Mouse (Mus musculus) macrophage (primary cell): Measurements from ENCODE around the gene Abcd3. TPM values are rescaled to one million over a fixed set of nuclear protein-coding genes. Genes with fewer than 3 reads are reported as not detected.

Experiments
- H3K27ac ChIP-seq: fragments of 350-480 bp; formaldehyde crosslinking; 2 replicates; pipeline ENCODE4 v1.9.0; 2021
- H3K36me3 ChIP-seq: fragments of 350-480 bp; formaldehyde crosslinking; 2 replicates; pipeline ENCODE4 v1.9.0; 2021; ENCODE audit errors: inconsistent target
- H3K4me3 ChIP-seq: fragments of 350-480 bp; formaldehyde crosslinking; 2 replicates; pipeline ENCODE4 v1.9.0; 2021; ENCODE audit errors: inconsistent target
- H3K79me2 ChIP-seq: fragments of 350-480 bp; formaldehyde crosslinking; 2 replicates; pipeline ENCODE4 v1.9.0; 2021; ENCODE audit errors: inconsistent target
- WGBS: methylation state at CpG from one replicate; pipeline ENCODE4 v1.1.7; 2026; ENCODE audit warnings: inconsistent platforms; ENCODE audit not compliant: missing documents; 5-methylcytosine and 5-hydroxymethylcytosine counted together
- polyA plus RNA-seq: library from polyadenylated mRNA; stranded (reverse); fragments of 250-400 nt; gene quantifications from 3 replicates; pipeline ENCODE4 v1.2.4, GENCODE M21; 2018; ENCODE audit warnings: inconsistent platforms
- total RNA-seq, 78 experiments: library from RNA; depleted of rRNA; stranded (reverse); fragments of 250-400 nt; gene quantifications; 1 replicate in 9 of 78; 2 replicates in 24 of 78; 3 replicates in 43 of 78; 4 replicates in 2 of 78; pipeline ENCODE4 v1.2.4; 2018; ENCODE audit warnings: inconsistent platforms in 56 of 78

Abcd3 gene
- 10 to 100 TPM; 12.7 to 70.7 (median 40.7) TPM for total RNA-seq (2018; cell fraction: chromatin; rRNA removed)
- total RNA-seq (2018; cell fraction: cytosol; rRNA removed): 10 to 100 TPM; 29.3 to 50.1 (median 44.0) TPM
- total RNA-seq (2018; cell fraction: nucleus; rRNA removed): 10 to 100 TPM; 18.5 to 57.6 (median 32.7) TPM
- polyA plus RNA-seq: 36.0 to 44.8 TPM (median 38.1 TPM) in 3 replicates

- under 1% methylated on average over 88 of the region's 99 CpGs for WGBS
Observed at GRCm38 (mm10) chr3:121814877-121815548, at the start of gene Abcd3. Abcd3 (minus strand) TSS chr3:121815302.

GRCm38 (mm10) chr3:121859142-121859541 lies 44.0 kb upstream of the Abcd3 start:
- Histone ChIP-seq H3K4me3 (no peak overlapping the region), H3K79me2 (no peaks in the 10 kb centered on the region), H3K27ac (no peak overlapping the region), H3K36me3 (no peaks in the 10 kb centered on the region)
- WGBS: 88% methylated on average over 5 of the region's 5 CpGs

More at GRCm38 (mm10) chr3:121814877-121815548, at the start of gene Abcd3:
- Histone ChIP-seq H3K36me3 (no peaks in the 10 kb centered on the region), H3K79me2 (peaks cover 44% of the 10 kb centered on the region; the same call in 1 of the 2 replicates), H3K27ac (no peak within 1 kb of the TSS), H3K4me3 (peak within 1 kb of the TSS; percentile 79)

GRCm38 (mm10) chr3:121856131-121856530 lies 41.0 kb upstream of the Abcd3 start:
- no peak overlapping the region for H3K4me3 ChIP-seq
- H3K36me3 ChIP-seq: no peaks in the 10 kb centered on the region
- no peaks in the 10 kb centered on the region for H3K79me2 ChIP-seq
- no peak overlapping the region for H3K27ac ChIP-seq
- 93% methylated on average over 4 of the region's 4 CpGs for WGBS

GRCm38 (mm10) chr3:121853781-121854520 lies 38.8 kb upstream of the Abcd3 start:
- Histone ChIP-seq H3K27ac (no peak overlapping the region), H3K36me3 (no peaks in the 10 kb centered on the region), H3K79me2 (no peaks in the 10 kb centered on the region), H3K4me3 (no peak overlapping the region)
- 91% methylated on average over 5 of the region's 5 CpGs for WGBS

GRCm38 (mm10) chr3:121852074-121852826 lies 37.1 kb upstream of the Abcd3 start:
- Histone ChIP-seq H3K36me3 (no peaks in the 10 kb centered on the region), H3K27ac (no peak overlapping the region), H3K4me3 (no peak overlapping the region), H3K79me2 (no peaks in the 10 kb centered on the region)
- 42% methylated on average over 4 of the region's 4 CpGs for WGBS

- no peaks in the 10 kb centered on the region for H3K36me3 ChIP-seq
- H3K79me2 ChIP-seq: no peaks in the 10 kb centered on the region
- H3K27ac ChIP-seq: no peak overlapping the region
- WGBS: 100% methylated on average over 3 of the region's 3 CpGs
- no peak overlapping the region for H3K4me3 ChIP-seq
Observed at GRCm38 (mm10) chr3:121851006-121851405, 35.9 kb upstream of the Abcd3 start.

GRCm38 (mm10) chr3:121850381-121850780 lies 35.3 kb upstream of the Abcd3 start:
- Histone ChIP-seq H3K4me3 (no peak overlapping the region), H3K36me3 (no peaks in the 10 kb centered on the region), H3K27ac (no peak overlapping the region), H3K79me2 (no peaks in the 10 kb centered on the region)
- 92% methylated on average over 4 of the region's 4 CpGs for WGBS

- Histone ChIP-seq H3K36me3 (no peaks in the 10 kb centered on the region), H3K4me3 (no peak overlapping the region), H3K79me2 (no peaks in the 10 kb centered on the region), H3K27ac (0 out of 2 replicates have a peak overlapping the region, but pooled peaks have one; percentile 31)
Observed at GRCm38 (mm10) chr3:121847296-121847695, 32.2 kb upstream of the Abcd3 start.

- 86% methylated on average over 5 of the region's 6 CpGs for WGBS
Observed at GRCm38 (mm10) chr3:121844658-121845057, 29.6 kb upstream of the Abcd3 start.

GRCm38 (mm10) chr3:121844013-121844412 lies 28.9 kb upstream of the Abcd3 start:
- no peaks in the 10 kb centered on the region for H3K36me3 ChIP-seq
- WGBS: 74% methylated on average over 3 of the region's 3 CpGs
- H3K4me3 ChIP-seq: no peak overlapping the region
- H3K27ac ChIP-seq: no peak overlapping the region
- H3K79me2 ChIP-seq: no peaks in the 10 kb centered on the region

More at GRCm38 (mm10) chr3:121844658-121845057, 29.6 kb upstream of the Abcd3 start:
- H3K79me2 ChIP-seq: no peaks in the 10 kb centered on the region
- H3K27ac ChIP-seq: peak overlapping the region; percentile 19; the same call in 1 of the 2 replicates
- H3K36me3 ChIP-seq: no peaks in the 10 kb centered on the region
- no peak overlapping the region for H3K4me3 ChIP-seq

- Histone ChIP-seq H3K36me3 (no peaks in the 10 kb centered on the region), H3K4me3 (no peak overlapping the region), H3K79me2 (no peaks in the 10 kb centered on the region), H3K27ac (no peak overlapping the region)
- WGBS: 51% methylated on average over 5 of the region's 5 CpGs
Observed at GRCm38 (mm10) chr3:121843254-121843653, 28.2 kb upstream of the Abcd3 start.

- 57% methylated on average over 7 of the region's 7 CpGs for WGBS
Observed at GRCm38 (mm10) chr3:121842306-121842860, 27.3 kb upstream of the Abcd3 start.

GRCm38 (mm10) chr3:121841412-121842014 lies 26.4 kb upstream of the Abcd3 start:
- Histone ChIP-seq H3K27ac (peak overlapping the region; percentile 82), H3K36me3 (no peaks in the 10 kb centered on the region), H3K79me2 (no peaks in the 10 kb centered on the region), H3K4me3 (no peak overlapping the region)
- 59% methylated on average over 9 of the region's 9 CpGs for WGBS

More at GRCm38 (mm10) chr3:121842306-121842860, 27.3 kb upstream of the Abcd3 start:
- H3K36me3 ChIP-seq: no peaks in the 10 kb centered on the region
- no peaks in the 10 kb centered on the region for H3K79me2 ChIP-seq
- H3K27ac ChIP-seq: peak overlapping the region; percentile 82
- H3K4me3 ChIP-seq: no peak overlapping the region

GRCm38 (mm10) chr3:121840351-121840750 lies 25.2 kb upstream of the Abcd3 start:
- peak overlapping the region; percentile 82 for H3K27ac ChIP-seq
- no peak overlapping the region for H3K4me3 ChIP-seq
- 94% methylated on average over 8 of the region's 8 CpGs for WGBS
- no peaks in the 10 kb centered on the region for H3K36me3 ChIP-seq
- H3K79me2 ChIP-seq: no peaks in the 10 kb centered on the region
